In genomic region chr17:56693395-56693794, GRCm38 (mm10) we compare ENCODE assay signal across 7 mouse cellular contexts. TPM values are rescaled to one million over a fixed set of nuclear protein-coding genes. Genes with fewer than 3 reads are reported as not detected.
DNase-seq lines count a peak whose midpoint lies in the region; ATAC-seq and TF ChIP-seq lines count a peak whose summit lies in the region.

No protein-coding gene starts in this region.

- H3K36me3 ChIP-seq in heart, embryonic 16.5 days (ENCODE audit: control insufficient read depth, insufficient read depth) = peaks cover 27% of the 10 kb centered on the region
- H3K36me3 ChIP-seq in stomach, embryonic 15.5 days = peaks cover 56% of the 10 kb centered on the region
- H3K36me3 ChIP-seq in stomach, postnatal 0 days (ENCODE audit: control insufficient read depth, insufficient read depth, low read length) = peaks cover 17% of the 10 kb centered on the region
- H3K36me3 ChIP-seq in hindbrain, embryonic 16.5 days (ENCODE audit: control insufficient read depth, insufficient read depth, low read length) = peaks cover 26% of the 10 kb centered on the region

- no peak for TF ChIP-seq EP300 in stomach, postnatal 0 days (optimal IDR thresholded peaks at IDR 0.05)

- peak overlapping the region; percentile 54; the same call in 1 of the 2 replicates for H3K27ac ChIP-seq in heart, embryonic 16.5 days (ENCODE audit: low read length)
- peak overlapping the region; percentile 33; the same call in 1 of the 2 replicates for H3K27ac ChIP-seq in stomach, embryonic 15.5 days
- no peak overlapping the region for H3K27ac ChIP-seq in stomach, postnatal 0 days (replicated peaks)
- peak overlapping the region; percentile 63; the same call in 1 of the 2 replicates for H3K27ac ChIP-seq in hindbrain, embryonic 16.5 days (ENCODE audit: low read depth, low read length)

- no peak for TF ChIP-seq CTCF in stomach, postnatal 0 days (IDR thresholded peaks at IDR 0.05; ENCODE audit: low read depth)

- H3K4me3 ChIP-seq in heart, embryonic 16.5 days (ENCODE audit: low read length) = no peak overlapping the region
- H3K4me3 ChIP-seq in stomach, embryonic 15.5 days (replicated peaks) = no peak overlapping the region
- no peak overlapping the region for H3K4me3 ChIP-seq in stomach, postnatal 0 days (ENCODE audit: low read depth, low read length)
- no peak overlapping the region for H3K4me3 ChIP-seq in hindbrain, embryonic 16.5 days (ENCODE audit: low read length)

- no peaks in the 10 kb centered on the region for H3K27me3 ChIP-seq in heart, embryonic 16.5 days (ENCODE audit: control insufficient read depth, insufficient read depth, low read length)
- H3K27me3 ChIP-seq in stomach, embryonic 15.5 days (replicated peaks) = no peaks in the 10 kb centered on the region
- no peaks in the 10 kb centered on the region for H3K27me3 ChIP-seq in stomach, postnatal 0 days (ENCODE audit: control insufficient read depth, insufficient read depth, low read length)
- H3K27me3 ChIP-seq in hindbrain, embryonic 16.5 days (replicated peaks; ENCODE audit: control insufficient read depth, insufficient read depth, low read length) = no peaks in the 10 kb centered on the region

- no peak for DNase-seq in heart, postnatal 4 days
- DNase-seq in stomach, postnatal 0 days (ENCODE audit: low spot score) = no peak
- DNase-seq in layer of hippocampus, adult 9-11 months = no peak

- ATAC-seq in heart, embryonic 16.5 days (replicated peaks; ENCODE audit: extremely low read depth, insufficient read depth, low FRiP score) = no peak
- no peak for ATAC-seq in stomach, embryonic 15.5 days (ENCODE audit: insufficient read depth, low FRiP score, low read depth)
- no peak for ATAC-seq in stomach, postnatal 0 days (ENCODE audit: low FRiP score, low TSS enrichment)
- peak; percentile 32 for ATAC-seq in hindbrain, embryonic 16.5 days
- no peak for ATAC-seq in monocyte, adult 5-6 weeks (replicated peaks; ENCODE audit: insufficient number of reproducible peaks, low FRiP score, low TSS enrichment, poor library complexity, severe bottlenecking)

- H3K4me2 ChIP-seq in heart, embryonic 16.5 days (ENCODE audit: low read depth, low read length) = no peak overlapping the region
- no peak overlapping the region for H3K4me2 ChIP-seq in stomach, embryonic 15.5 days
- no peak overlapping the region for H3K4me2 ChIP-seq in stomach, postnatal 0 days (replicated peaks; ENCODE audit: low read depth)
- H3K4me2 ChIP-seq in hindbrain, embryonic 16.5 days (ENCODE audit: low read length) = no peak overlapping the region

- WGBS in heart, embryonic 16.5 days = 38% methylated on average over 1 of the region's 1 CpGs
- WGBS in stomach, embryonic 15.5 days = 68% methylated on average over 1 of the region's 1 CpGs
- 62% methylated on average over 1 of the region's 1 CpGs for WGBS in stomach, postnatal 0 days
- 24% methylated on average over 1 of the region's 1 CpGs for WGBS in hindbrain, embryonic 16.5 days

- H3K9me3 ChIP-seq in heart, embryonic 16.5 days (replicated peaks; ENCODE audit: control insufficient read depth, low read length) = no peaks in the 10 kb centered on the region
- no peaks in the 10 kb centered on the region for H3K9me3 ChIP-seq in stomach, embryonic 15.5 days
- H3K9me3 ChIP-seq in stomach, postnatal 0 days (ENCODE audit: control insufficient read depth, low read length) = no peaks in the 10 kb centered on the region
- no peaks in the 10 kb centered on the region for H3K9me3 ChIP-seq in hindbrain, embryonic 16.5 days (ENCODE audit: control insufficient read depth, low read length)

- peaks cover 19% of the 10 kb centered on the region for H3K4me1 ChIP-seq in heart, embryonic 16.5 days (ENCODE audit: control insufficient read depth, insufficient read depth, low read length)
- peaks cover 6% of the 10 kb centered on the region for H3K4me1 ChIP-seq in stomach, embryonic 15.5 days
- H3K4me1 ChIP-seq in stomach, postnatal 0 days (replicated peaks; ENCODE audit: control insufficient read depth, insufficient read depth) = no peaks in the 10 kb centered on the region
- peaks cover 17% of the 10 kb centered on the region for H3K4me1 ChIP-seq in hindbrain, embryonic 16.5 days (ENCODE audit: control insufficient read depth, insufficient read depth, low read depth, low read length)

- H3K9ac ChIP-seq in heart, embryonic 16.5 days (ENCODE audit: low read length) = 0 out of 2 replicates have a peak overlapping the region, but pooled peaks have one; percentile 14
- no peak overlapping the region for H3K9ac ChIP-seq in stomach, embryonic 15.5 days
- no peak overlapping the region for H3K9ac ChIP-seq in stomach, postnatal 0 days (ENCODE audit: low read length)
- no peak overlapping the region for H3K9ac ChIP-seq in hindbrain, embryonic 16.5 days (ENCODE audit: low read depth, low read length)

RNA-seq across cellular contexts. Expression of gene Ranbp3, which starts 20.3 kb away (rescaled TPM):
- polyA plus RNA-seq in heart, embryonic 16.5 days (2015; fragmentation: Nextera tagmentation; extraction: Ambion mirVana) = 63.1 and 64.3 TPM in 2 replicates
- 10 to 100 TPM; 60.5 to 61.8 TPM for total RNA-seq in heart, postnatal 4 days (2021)
- polyA plus RNA-seq in stomach, embryonic 15.5 days (2015; fragmentation: Nextera tagmentation; extraction: Ambion mirVana) = 75.9 and 81.6 TPM in 2 replicates
- 34.5 and 35.4 TPM in 2 replicates for polyA plus RNA-seq in stomach, postnatal 0 days (2015; fragmentation: Nextera tagmentation; extraction: Ambion mirVana)
- 100 and 110 TPM in 2 replicates for polyA plus RNA-seq in hindbrain, embryonic 16.5 days (2015; fragmentation: Nextera tagmentation; extraction: Ambion mirVana)
- total RNA-seq in monocyte, adult 5-6 weeks (2017) = 55.6 to 66.4 TPM (median 62.1 TPM) in 3 replicates

RNA-seq across cellular contexts. Expression of gene Ndufa11, which starts 24.2 kb away (rescaled TPM):
- 1,043 and 1,129 TPM in 2 replicates for polyA plus RNA-seq in heart, embryonic 16.5 days (2015; fragmentation: Nextera tagmentation; extraction: Ambion mirVana)
- total RNA-seq in heart, postnatal 4 days (2021) = 100 to 1,000 TPM; 705 to 809 TPM
- polyA plus RNA-seq in stomach, embryonic 15.5 days (2015; fragmentation: Nextera tagmentation; extraction: Ambion mirVana) = 437 and 463 TPM in 2 replicates
- 584 and 595 TPM in 2 replicates for polyA plus RNA-seq in stomach, postnatal 0 days (2015; fragmentation: Nextera tagmentation; extraction: Ambion mirVana)
- 565 and 621 TPM in 2 replicates for polyA plus RNA-seq in hindbrain, embryonic 16.5 days (2015; fragmentation: Nextera tagmentation; extraction: Ambion mirVana)
- total RNA-seq in monocyte, adult 5-6 weeks (2017) = 66.7 to 91.2 TPM (median 74.2 TPM) in 3 replicates

RNA-seq across cellular contexts. Expression of gene Vmac, which starts 24.4 kb away (rescaled TPM):
- polyA plus RNA-seq in heart, embryonic 16.5 days (2015; fragmentation: Nextera tagmentation; extraction: Ambion mirVana) = 12.8 and 14.6 TPM in 2 replicates
- total RNA-seq in heart, postnatal 4 days (2021) = 1 to 10 TPM; 5.3 to 8.0 TPM
- polyA plus RNA-seq in stomach, embryonic 15.5 days (2015; fragmentation: Nextera tagmentation; extraction: Ambion mirVana) = 16.9 and 21.5 TPM in 2 replicates
- 19.0 and 22.8 TPM in 2 replicates for polyA plus RNA-seq in stomach, postnatal 0 days (2015; fragmentation: Nextera tagmentation; extraction: Ambion mirVana)
- 15.1 and 16.6 TPM in 2 replicates for polyA plus RNA-seq in hindbrain, embryonic 16.5 days (2015; fragmentation: Nextera tagmentation; extraction: Ambion mirVana)
- 5.0 to 6.0 TPM (median 5.0 TPM) in 3 replicates for total RNA-seq in monocyte, adult 5-6 weeks (2017)
